Mouse (Mus musculus) heart, embryonic 10.5 days (tissue): ENCODE measurements around the gene Tmem167b. TPM values are rescaled to one million over a fixed set of nuclear protein-coding genes. Genes with fewer than 3 reads are reported as not detected.

Source experiments
- DNase-seq: peaks from one replicate; pipeline ENCODE4 v3.0.0-alpha.2; 2017; ENCODE audit warnings: low spot score
- H3K27ac ChIP-seq: fragments of 300-500 bp; sonication (generic); 2 replicates; pipeline ENCODE4 v1.5.1; 2016; ENCODE audit warnings: mild to moderate bottlenecking
- H3K27me3 ChIP-seq: fragments of 300-500 bp; sonication (generic); 2 replicates; pipeline ENCODE4 v1.6.1; 2016; ENCODE audit warnings: mild to moderate bottlenecking; ENCODE audit not compliant: poor library complexity, insufficient read depth, severe bottlenecking
- H3K36me3 ChIP-seq: fragments of 300-500 bp; sonication (generic); 2 replicates; pipeline ENCODE4 v1.6.1; 2016; ENCODE audit warnings: mild to moderate bottlenecking, moderate library complexity
- H3K4me1 ChIP-seq: fragments of 300-500 bp; sonication (generic); 2 replicates; pipeline ENCODE4 v1.6.1; 2016; ENCODE audit warnings: mild to moderate bottlenecking
- H3K4me3 ChIP-seq: fragments of 300-500 bp; sonication (generic); 2 replicates; pipeline ENCODE4 v1.5.1; 2016; ENCODE audit warnings: mild to moderate bottlenecking, moderate library complexity
- H3K9me3 ChIP-seq: fragments of 300-500 bp; sonication (generic); 2 replicates; pipeline ENCODE4 v1.6.1; 2016; ENCODE audit warnings: mild to moderate bottlenecking, moderate library complexity
- WGBS: fragments of 180-500 bp; shearing (Covaris S2); methylation state at CpG from one replicate; pipeline ENCODE4 v1.1.7; 2016; 5-methylcytosine and 5-hydroxymethylcytosine counted together
- microRNA-seq: library from miRNA; unstranded; fragments of <30 nt; microRNA quantifications from one replicate; pipeline ENCODE4, GENCODE M21; 2017
- polyA plus RNA-seq: library from polyadenylated mRNA; unstranded; fragments of >200 nt; fragmentation: Nextera tagmentation; extraction: Ambion mirVana; gene quantifications from 2 replicates; pipeline ENCODE4 v1.2.1, GENCODE M21; 2016

The Tmem167b gene
- polyA plus RNA-seq, 1 experiment from 2014 or later, result 26.4 TPM

GRCm38 (mm10) chr3:108533114-108533885, 29.0 kb downstream of the Tmem167b start:
- Histone ChIP-seq H3K27ac (no peak overlapping the region), H3K9me3 (no peaks in the 10 kb centered on the region), H3K27me3 (peaks cover 25% of the 10 kb centered on the region), H3K36me3 (no peaks in the 10 kb centered on the region), H3K4me3 (no peak overlapping the region), H3K4me1 (peaks cover 22% of the 10 kb centered on the region)
- 49% methylated on average over 9 of the region's 9 CpGs for WGBS
- DNase-seq, result peak; percentile 48

GRCm38 (mm10) chr3:108528489-108528888, 33.8 kb downstream of the Tmem167b start:
- Histone ChIP-seq H3K9me3 (no peaks in the 10 kb centered on the region), H3K4me1 (peaks cover 8% of the 10 kb centered on the region), H3K4me3 (no peak overlapping the region), H3K27me3 (no peaks in the 10 kb centered on the region), H3K27ac (no peak overlapping the region), H3K36me3 (no peaks in the 10 kb centered on the region)
- DNase-seq, result no peak
- 89% methylated on average over 8 of the region's 8 CpGs for WGBS

- no peaks in the 10 kb centered on the region for H3K27me3 ChIP-seq
- peak; percentile 17 for DNase-seq
- no peak overlapping the region for H3K4me3 ChIP-seq
- no peak overlapping the region for H3K27ac ChIP-seq
- 85% methylated on average over 4 of the region's 4 CpGs for WGBS
- no peaks in the 10 kb centered on the region for H3K4me1 ChIP-seq
- no peaks in the 10 kb centered on the region for H3K36me3 ChIP-seq
- H3K9me3 ChIP-seq, result no peaks in the 10 kb centered on the region
These were observed 38.9 kb downstream of the Tmem167b start for GRCm38 (mm10) chr3:108523415-108523814.

GRCm38 (mm10) chr3:108518276-108518675, 44.0 kb downstream of the Tmem167b start:
- Histone ChIP-seq H3K27ac (no peak overlapping the region), H3K27me3 (no peaks in the 10 kb centered on the region), H3K36me3 (no peaks in the 10 kb centered on the region), H3K4me1 (no peaks in the 10 kb centered on the region), H3K4me3 (no peak overlapping the region), H3K9me3 (no peaks in the 10 kb centered on the region)
- 66% methylated on average over 4 of the region's 4 CpGs for WGBS
- DNase-seq, result no peak

- Histone ChIP-seq H3K9me3 (no peaks in the 10 kb centered on the region), H3K36me3 (no peaks in the 10 kb centered on the region), H3K27ac (no peak overlapping the region), H3K4me3 (no peak overlapping the region), H3K4me1 (no peaks in the 10 kb centered on the region), H3K27me3 (no peaks in the 10 kb centered on the region)
- peak; percentile 13 for DNase-seq
- WGBS, result 61% methylated on average over 3 of the region's 3 CpGs
These were observed 48.8 kb downstream of the Tmem167b start for GRCm38 (mm10) chr3:108513465-108513864.

- H3K27me3 ChIP-seq, result no peaks in the 10 kb centered on the region
- 48% methylated on average over 9 of the region's 9 CpGs for WGBS
- H3K36me3 ChIP-seq, result no peaks in the 10 kb centered on the region
- H3K4me1 ChIP-seq, result no peaks in the 10 kb centered on the region
- no peak overlapping the region for H3K27ac ChIP-seq
- no peaks in the 10 kb centered on the region for H3K9me3 ChIP-seq
- H3K4me3 ChIP-seq, result no peak overlapping the region
- no peak for DNase-seq
These were observed 51.4 kb downstream of the Tmem167b start for GRCm38 (mm10) chr3:108510716-108511483.

- DNase-seq, result no peak
- H3K9me3 ChIP-seq, result no peaks in the 10 kb centered on the region
- no peak overlapping the region for H3K27ac ChIP-seq
- 48% methylated on average over 2 of the region's 2 CpGs for WGBS
- no peak overlapping the region for H3K4me3 ChIP-seq
- no peaks in the 10 kb centered on the region for H3K27me3 ChIP-seq
- no peaks in the 10 kb centered on the region for H3K36me3 ChIP-seq
- no peaks in the 10 kb centered on the region for H3K4me1 ChIP-seq
These were observed 52.1 kb downstream of the Tmem167b start for GRCm38 (mm10) chr3:108510156-108510555.

GRCm38 (mm10) chr3:108508745-108509474, 53.4 kb downstream of the Tmem167b start:
- no peak overlapping the region for H3K27ac ChIP-seq
- H3K4me3 ChIP-seq, result no peak overlapping the region
- H3K27me3 ChIP-seq, result no peaks in the 10 kb centered on the region
- no peaks in the 10 kb centered on the region for H3K36me3 ChIP-seq
- 74% methylated on average over 4 of the region's 4 CpGs for WGBS
- DNase-seq, result no peak
- no peaks in the 10 kb centered on the region for H3K4me1 ChIP-seq
- no peaks in the 10 kb centered on the region for H3K9me3 ChIP-seq

Small RNA genes within 50 kb of the gene (microRNA-seq; reads per million reads assigned to microRNA genes)
- gene Gm22860, result not detected

Other genes with a start within 250 kb of the Tmem167b start
- 60.0 and 65.8 TPM in 2 replicates for gene Mybphl, start 197.6 kb downstream of the Tmem167b start, polyA plus RNA-seq
- 44.0 and 57.6 TPM in 2 replicates for gene Psrc1, start 178.6 kb downstream of the Tmem167b start, polyA plus RNA-seq
- 2.7 and 2.8 TPM in 2 replicates for gene Celsr2, start 146.9 kb downstream of the Tmem167b start, polyA plus RNA-seq
- gene Sars, start 117.3 kb downstream of the Tmem167b start, polyA plus RNA-seq, result 106 and 130 TPM in 2 replicates
- gene 1700013F07Rik, start 28.3 kb downstream of the Tmem167b start, polyA plus RNA-seq, result 0.24 TPM in 1 of 2 replicates, not detected in the other
- gene 5330417C22Rik, start 25.9 kb downstream of the Tmem167b start, polyA plus RNA-seq, result 0.24 and 0.69 TPM in 2 replicates
- 32.6 and 35.6 TPM in 2 replicates for gene Taf13, start 9.2 kb upstream of the Tmem167b start, polyA plus RNA-seq
- 8.7 and 9.0 TPM in 2 replicates for gene Wdr47, start 28.8 kb upstream of the Tmem167b start, polyA plus RNA-seq
- gene Clcc1, start 91.4 kb upstream of the Tmem167b start, polyA plus RNA-seq, result 50.2 and 58.9 TPM in 2 replicates
- 35.6 and 38.7 TPM in 2 replicates for gene Gpsm2, start 159.8 kb upstream of the Tmem167b start, polyA plus RNA-seq
- gene Aknad1, start 177.2 kb upstream of the Tmem167b start, polyA plus RNA-seq, result not detected in 2 replicates